Mouse (Mus musculus) spleen, adult 2 months (tissue): ENCODE data around the gene Hspb6. TPM values are rescaled to one million over a fixed set of nuclear protein-coding genes. Genes with fewer than 3 reads are reported as not detected.

ENCODE experiments used
- DNase-seq, 2 experiments: peaks; one replicate each; pipeline versions ENCODE4 v3.0.0 to v3.0.0-alpha.2; 2012 to 2021; ENCODE audit warnings: low spot score in 2 of 2, low read depth in 1 of 2
- H3K27ac ChIP-seq: fragments of 200-500 bp; 2 replicates; pipeline ENCODE4 v1.5.1; 2012; ENCODE audit warnings: low read length, inconsistent platforms; ENCODE audit not compliant: insufficient read depth
- H3K27me3 ChIP-seq: fragments of 200-500 bp; 2 replicates; pipeline ENCODE4 v1.6.1; 2012; ENCODE audit warnings: mild to moderate bottlenecking, moderate library complexity, low read length, inconsistent platforms; ENCODE audit not compliant: control insufficient read depth, insufficient read depth
- H3K36me3 ChIP-seq: fragments of 200-500 bp; 2 replicates; pipeline ENCODE4 v1.6.1; 2012; ENCODE audit warnings: mild to moderate bottlenecking, low read length, inconsistent platforms; ENCODE audit not compliant: control insufficient read depth, insufficient read depth
- H3K4me1 ChIP-seq: fragments of 200-500 bp; 2 replicates; pipeline ENCODE4 v1.6.1; 2011; ENCODE audit warnings: inconsistent platforms; ENCODE audit not compliant: control insufficient read depth, insufficient read depth, insufficient read length
- H3K4me3 ChIP-seq: fragments of 200-500 bp; 2 replicates; pipeline ENCODE4 v1.5.1; 2011; ENCODE audit warnings: mild to moderate bottlenecking, inconsistent platforms; ENCODE audit not compliant: insufficient read depth, insufficient read length; ENCODE audit errors: extremely low read depth
- CTCF ChIP-seq: fragments of 200-500 bp; IDR thresholded peaks from 2 replicates; pipeline ENCODE4 v1.5.1; 2011; ENCODE audit warnings: mild to moderate bottlenecking, inconsistent platforms; ENCODE audit not compliant: insufficient read depth, insufficient read length, insufficient replicate concordance; ENCODE audit errors: extremely low read depth
- POLR2A ChIP-seq: fragments of 200-500 bp; IDR thresholded peaks from 2 replicates; pipeline ENCODE4 v1.6.1; 2011; ENCODE audit warnings: low read depth, low read length, inconsistent platforms
- WGBS: fragments of 180-500 bp; shearing (Covaris S2); methylation state at CpG from one replicate; pipeline ENCODE4 v1.1.7; 2018; 5-methylcytosine and 5-hydroxymethylcytosine counted together
- polyA plus RNA-seq: library from polyadenylated mRNA; depleted of rRNA; stranded (reverse); fragments of >200 nt; gene quantifications from 2 replicates; pipeline ENCODE4 v1.2.3, GENCODE M21; 2012

The Hspb6 gene
- polyA plus RNA-seq, 1 experiment, result 10.7 TPM

DNA sequence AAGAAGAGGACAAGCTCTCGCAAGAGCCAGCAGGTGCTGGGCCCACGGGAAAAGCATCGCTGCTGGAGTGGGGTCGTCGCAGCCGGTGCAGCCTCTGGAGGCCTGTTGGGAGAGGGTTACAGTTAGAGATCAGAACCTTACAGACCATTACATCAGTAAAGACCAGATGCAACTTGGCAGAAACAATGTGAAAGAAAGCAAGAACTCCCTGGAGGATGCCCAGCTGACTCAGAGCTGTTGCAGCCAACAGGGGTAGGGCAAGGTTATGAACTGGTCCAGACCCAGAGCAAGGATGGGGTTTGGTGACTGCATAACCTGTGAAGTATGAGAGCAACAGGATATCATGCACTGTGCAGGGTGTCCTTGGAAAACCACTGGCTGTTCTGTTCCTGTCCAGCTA lies 27.5 kb upstream of the Hspb6 start:
- 43% methylated on average over 6 of the region's 6 CpGs for WGBS
- Histone ChIP-seq H3K27me3 (no peaks in the 10 kb centered on the region), H3K36me3 (no peaks in the 10 kb centered on the region; the same call in none of the 2 replicates), H3K4me3 (no peak overlapping the region), H3K4me1 (no peaks in the 10 kb centered on the region), H3K27ac (no peak overlapping the region)
- TF ChIP-seq CTCF, result no peak
- TF ChIP-seq POLR2A, result no peak
- no peak for DNase-seq

- TF ChIP-seq CTCF, result no peak
- WGBS, result 91% methylated on average over 10 of the region's 10 CpGs
- H3K27me3 ChIP-seq, result no peaks in the 10 kb centered on the region
- H3K36me3 ChIP-seq, result peaks cover 3% of the 10 kb centered on the region
- no peak for DNase-seq
- H3K4me1 ChIP-seq, result no peaks in the 10 kb centered on the region
- no peak overlapping the region for H3K4me3 ChIP-seq
- no peak overlapping the region for H3K27ac ChIP-seq
Measured at GRCm38 (mm10) chr7:30525954-30526353, 26.0 kb upstream of the Hspb6 start.

DNA sequence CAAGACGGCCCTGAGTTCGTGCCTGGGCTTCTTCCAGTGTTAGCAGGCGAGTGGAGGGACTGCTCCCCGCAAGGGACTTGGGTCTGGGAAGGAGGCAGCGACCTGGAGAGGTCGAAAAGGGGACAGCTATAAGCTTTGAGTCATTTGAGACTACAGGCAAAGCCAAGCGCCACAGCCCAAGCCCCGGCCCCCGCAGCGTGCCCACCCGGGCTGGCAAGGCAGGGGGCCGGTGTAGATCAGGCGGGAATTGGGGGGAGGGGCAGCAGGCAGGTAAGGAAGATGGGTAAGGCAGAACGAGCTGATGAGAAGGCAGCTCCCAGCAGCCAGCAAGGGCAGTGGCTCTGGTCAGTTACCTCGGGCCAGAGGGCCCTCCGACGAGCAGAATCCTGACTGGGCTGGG lies 25.6 kb upstream of the Hspb6 start:
- Histone ChIP-seq H3K4me1 (no peaks in the 10 kb centered on the region), H3K4me3 (no peak overlapping the region), H3K36me3 (peaks cover 3% of the 10 kb centered on the region), H3K27ac (no peak overlapping the region), H3K27me3 (no peaks in the 10 kb centered on the region)
- TF ChIP-seq CTCF (no peak), POLR2A (no peak)
- WGBS, result 93% methylated on average over 17 of the region's 17 CpGs
- DNase-seq, result no peak

- DNase-seq, result no peak
- 94% methylated on average over 14 of the region's 14 CpGs for WGBS
- Histone ChIP-seq H3K4me1 (no peaks in the 10 kb centered on the region), H3K27ac (no peak overlapping the region), H3K36me3 (peaks cover 3% of the 10 kb centered on the region), H3K4me3 (no peak overlapping the region), H3K27me3 (no peaks in the 10 kb centered on the region)
- TF ChIP-seq POLR2A (no peak), CTCF (no peak)
Measured at GRCm38 (mm10) chr7:30526981-30527380, 25.0 kb upstream of the Hspb6 start.

- 88% methylated on average over 9 of the region's 9 CpGs for WGBS
- peaks cover 3% of the 10 kb centered on the region; the same call in 1 of the 2 replicates for H3K36me3 ChIP-seq
- no peak overlapping the region for H3K27ac ChIP-seq
- H3K4me3 ChIP-seq, result no peak overlapping the region
- H3K27me3 ChIP-seq, result no peaks in the 10 kb centered on the region
- TF ChIP-seq POLR2A, result no peak
- TF ChIP-seq CTCF, result no peak
- no peak for DNase-seq
- no peaks in the 10 kb centered on the region; the same call in 1 of the 2 replicates for H3K4me1 ChIP-seq
Measured at GRCm38 (mm10) chr7:30531291-30531815, 20.6 kb upstream of the Hspb6 start.

DNA sequence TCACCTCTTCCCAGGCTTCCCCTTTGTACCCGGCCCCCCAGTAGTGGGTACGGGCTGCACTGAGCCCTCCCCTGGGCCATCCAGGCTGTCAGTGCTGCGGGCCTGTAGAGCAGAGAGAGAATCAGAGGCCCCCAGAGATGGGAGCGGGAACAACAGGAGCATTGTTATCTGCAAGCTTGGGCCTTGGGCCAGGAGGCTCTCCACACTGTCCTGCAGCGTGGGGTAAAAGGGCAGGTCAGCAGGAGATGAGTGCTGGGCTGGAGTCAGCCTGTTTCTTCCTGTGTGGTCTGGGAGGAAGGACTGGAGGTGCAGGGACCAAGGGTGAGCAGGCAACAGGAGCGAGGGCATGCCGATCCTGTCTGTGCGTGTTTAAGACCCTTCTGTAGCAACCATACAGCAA lies 19.0 kb upstream of the Hspb6 start:
- DNase-seq, result no peak
- no peak overlapping the region for H3K27ac ChIP-seq
- H3K36me3 ChIP-seq, result peaks cover 3% of the 10 kb centered on the region; the same call in 1 of the 2 replicates
- H3K27me3 ChIP-seq, result no peaks in the 10 kb centered on the region
- no peak for TF ChIP-seq POLR2A
- no peak for TF ChIP-seq CTCF
- H3K4me1 ChIP-seq, result no peaks in the 10 kb centered on the region; the same call in 1 of the 2 replicates
- WGBS, result 84% methylated on average over 8 of the region's 8 CpGs
- H3K4me3 ChIP-seq, result no peak overlapping the region

GRCm38 (mm10) chr7:30533941-30534632 lies 17.9 kb upstream of the Hspb6 start:
- Histone ChIP-seq H3K4me1 (no peaks in the 10 kb centered on the region; the same call in 1 of the 2 replicates), H3K27me3 (no peaks in the 10 kb centered on the region), H3K36me3 (0 out of 2 replicates have a peak, but pooled peaks cover 3% of the 10 kb centered on the region), H3K4me3 (peak overlapping the region; percentile 69), H3K27ac (no peak overlapping the region)
- DNase-seq, result peak in 1 of 2 experiments; percentile 16
- TF ChIP-seq POLR2A (no peak), CTCF (no peak)
- 38% methylated on average over 24 of the region's 26 CpGs for WGBS
